9 mouse cellular contexts compared by ENCODE assay signal in the genomic region with DNA sequence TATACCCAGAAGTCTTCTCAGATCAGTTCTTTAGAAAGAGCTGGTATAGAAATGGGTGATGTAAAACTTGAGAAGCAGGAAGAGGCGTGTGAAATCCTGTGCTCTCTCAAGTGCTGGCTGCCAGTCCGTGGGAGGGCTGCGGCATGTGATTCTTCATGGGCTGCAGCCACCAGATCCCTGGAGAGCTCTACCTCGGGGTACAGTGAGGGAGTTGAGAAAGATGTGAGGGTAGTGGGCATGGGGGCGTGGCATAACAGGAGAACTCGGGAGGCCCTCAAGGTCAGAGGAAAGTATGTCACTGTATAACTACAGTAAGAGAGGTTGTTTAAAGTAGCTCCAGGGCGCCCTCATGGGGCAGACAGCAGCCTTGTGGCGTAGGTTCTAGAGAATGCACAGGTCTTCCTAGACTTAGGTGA. TPM values are rescaled to one million over a fixed set of nuclear protein-coding genes. Genes with fewer than 3 reads are reported as not detected.
A peak's percentile ranks its signal among the peaks of the same experiment; 100 is the strongest.
DNase-seq lines count a peak whose midpoint lies in the region; TF ChIP-seq lines count a peak whose summit lies in the region.
"Had no signal": no experiment of that assay in that cellular context is flagged by ENCODE, and none has a peak within 500 bp of the region (broad histone marks: within the 10 kb centered on the region; RNA-seq: fewer than 3 reads in every experiment).

No protein-coding gene starts in this region.

- no peak overlapping the region for H3ac ChIP-seq in myocyte (ENCODE audit: control insufficient read depth, insufficient read length)

- H3K4me3 ChIP-seq in myocyte, result no peak overlapping the region
- H3K4me3 ChIP-seq: embryonic facial prominence, embryonic 12.5 days had no signal

- intact Hi-C loops in heart, postnatal 36 days (cut with DNase I), result loop anchor here (5.0 kb wide), 1 partner anchor 46 kb away; no protein-coding TSS in a partner anchor
- intact Hi-C loops in left cerebral cortex, postnatal 25 days (cut with DNase I), result loop anchor here (1.0 kb wide), 1 partner anchor 21 kb away; no protein-coding TSS in a partner anchor

- H3K4me2 ChIP-seq in myocyte (ENCODE audit: low read depth), result peak overlapping the region; percentile 80
- H3K4me2 ChIP-seq: embryonic facial prominence, embryonic 12.5 days had no signal

- peaks cover 15% of the 10 kb centered on the region for H3K36me3 ChIP-seq in myocyte (ENCODE audit: control insufficient read depth, insufficient read depth)

- TF ChIP-seq POLR2A in myocyte (IDR thresholded peaks at IDR 0.05; ENCODE audit: insufficient read length, low read depth), result no peak

- H3K79me2 ChIP-seq in myocyte (ENCODE audit: control insufficient read depth, insufficient read depth), result no peaks in the 10 kb centered on the region

- no peaks in the 10 kb centered on the region for H3K27me3 ChIP-seq in myocyte (ENCODE audit: control insufficient read depth, insufficient read depth, insufficient read length)
- H3K27me3 ChIP-seq: embryonic facial prominence, embryonic 12.5 days had no signal

- DNase-seq in gastrocnemius, adult 18-20 months (ENCODE audit: low spot score), result peak; percentile 41
- DNase-seq in gastrocnemius, postnatal 4 days (ENCODE audit: low spot score in 2 of 2), result no peak
- DNase-seq in CD8-positive naive resting alpha-beta T cell, adult 2 months (ENCODE audit: low read depth in 2 of 2, low spot score in 2 of 2), result peak; percentile 51 to 68
- DNase-seq in brain, adult 2 months (ENCODE audit: low read depth, low spot score), result peak; percentile 90
- DNase-seq in heart, postnatal 36 days, result peak; percentile 47 to 56
- DNase-seq in left cerebral cortex, postnatal 25 days (ENCODE audit: low spot score in 2 of 2), result peak; percentile 76 to 97
- DNase-seq in thymus, postnatal 36 days, result peak; percentile 69 to 71

TF ChIP-seq in myocyte, 11 proteins besides CTCF, POLR2A, EP300 and RAD21:
- TF ChIP-seq POLR2AphosphoS2 (IDR thresholded peaks at IDR 0.05; ENCODE audit: insufficient read length, low read depth) (peak; percentile 32), MYOG (IDR thresholded peaks at IDR 0.05; ENCODE audit: control insufficient read depth in 1 of 3, insufficient read depth in 1 of 3, insufficient read length in 2 of 3, low read depth in 2 of 3) (no peak)

RNA-seq across cellular contexts. Expression of a gene that starts 10.4 kb away (rescaled TPM):
- not detected for total RNA-seq in gastrocnemius, adult 18-20 months (2021)
- under 1 TPM; 0.13 to 0.15 TPM for total RNA-seq in gastrocnemius, postnatal 4 days (2021)
- total RNA-seq in heart, postnatal 36 days (2021), result not detected
- 10 to 100 TPM; 65.3 to 78.4 TPM for total RNA-seq in left cerebral cortex, postnatal 25 days (2021)
- polyA plus RNA-seq in myocyte (2012; fragmentation: generic; extraction: Trizol), result 0.01 TPM

RNA-seq across cellular contexts. Expression of a gene that starts 20.2 kb away (rescaled TPM):
- total RNA-seq in gastrocnemius, adult 18-20 months (2021), result 1 to 10 TPM; 1.3 to 1.4 TPM
- 1 to 10 TPM; 4.7 to 5.2 TPM for total RNA-seq in gastrocnemius, postnatal 4 days (2021)
- total RNA-seq in heart, postnatal 36 days (2021), result 1 to 10 TPM; 2.9 to 3.5 TPM
- 10 to 100 TPM; 12.1 to 17.0 TPM for total RNA-seq in left cerebral cortex, postnatal 25 days (2021)
- polyA plus RNA-seq in myocyte (2012; fragmentation: generic; extraction: Trizol), result 12.0 TPM

RNA-seq across cellular contexts. Expression of a gene that starts 47.9 kb away (rescaled TPM):
- 10 to 100 TPM; 19.9 to 26.1 TPM for total RNA-seq in gastrocnemius, adult 18-20 months (2021)
- total RNA-seq in gastrocnemius, postnatal 4 days (2021), result 10 to 100 TPM; 16.1 to 18.3 TPM
- total RNA-seq in heart, postnatal 36 days (2021), result 10 to 100 TPM; 17.7 to 22.2 TPM
- 10 to 100 TPM; 33.0 to 37.0 TPM for total RNA-seq in left cerebral cortex, postnatal 25 days (2021)
- polyA plus RNA-seq in myocyte (2012; fragmentation: generic; extraction: Trizol), result 13.3 TPM

Comparison
In these comparisons a context has a peak if more than half of its experiments do, and no peak if none do; other contexts are left out.
1. DNase-seq: peak in gastrocnemius, adult 18-20 months (single experiment), CD8-positive naive resting alpha-beta T cell, adult 2 months (2 of 2), brain, adult 2 months (single experiment), heart, postnatal 36 days (2 of 2), left cerebral cortex, postnatal 25 days (2 of 2) and thymus, postnatal 36 days (2 of 2); none in gastrocnemius, postnatal 4 days (0 of 2).
2. RNA of a gene that starts 10.4 kb away (total RNA-seq): 65.3 to 78.4 TPM in left cerebral cortex, postnatal 25 days; 0.13 to 0.15 TPM in gastrocnemius, postnatal 4 days, not detected in heart, postnatal 36 days and not detected in gastrocnemius, adult 18-20 months; every median in the first group is over 10 times any median in the second.